Mouse (Mus musculus) forebrain, embryonic 12.5 days (tissue): Measurements from ENCODE around the gene Nek6. TPM values are rescaled to one million over a fixed set of nuclear protein-coding genes. Genes with fewer than 3 reads are reported as not detected.

ENCODE experiments used
- microRNA-seq: library from miRNA; unstranded; fragments of <30 nt; microRNA quantifications from one replicate; pipeline ENCODE4, GENCODE M21; 2017
- polyA plus RNA-seq: library from polyadenylated mRNA; unstranded; fragments of >200 nt; fragmentation: Nextera tagmentation; extraction: Ambion mirVana; gene quantifications from 2 replicates; pipeline ENCODE4 v1.2.1, GENCODE M21; 2016

Nek6 gene
- polyA plus RNA-seq, 1 experiment from 2014 or later: 125 TPM

Small RNA genes lying within 50 kb of the gene (microRNA-seq; reads per million reads assigned to microRNA genes)
- not detected for gene Gm27634

Other genes starting within 250 kb of the Nek6 start
- gene Dennd1a, start 224.3 kb upstream of the Nek6 start, polyA plus RNA-seq: 23.4 and 30.3 TPM in 2 replicates
- 196 and 224 TPM in 2 replicates for gene Lhx2, start 172.4 kb upstream of the Nek6 start, polyA plus RNA-seq
- 294 and 303 TPM in 2 replicates for gene Psmb7, start 132.4 kb downstream of the Nek6 start, polyA plus RNA-seq
- 1.1 TPM in 2 replicates for gene Nr5a1, start 202.9 kb downstream of the Nek6 start, polyA plus RNA-seq